Mouse (Mus musculus) heart, postnatal 10 days (tissue): Measurements from ENCODE around the gene Apoc4. TPM values are rescaled to one million over a fixed set of nuclear protein-coding genes. Genes with fewer than 3 reads are reported as not detected.

Source experiments
- DNase-seq, 2 experiments: peaks; one replicate each; pipeline ENCODE4 v3.0.0; 2021
- intact Hi-C: fragments of 180-260 bp; cut with DNase I; formaldehyde crosslinking; loops from one replicate; pipeline ENCODE4 v1.15.1; 2025
- total RNA-seq, 2 experiments: library from RNA; stranded (reverse); gene quantifications; 2 replicates each; pipeline ENCODE4 v1.2.3; 2021

Gene Apoc4
- total RNA-seq, 2 experiments from 2014 or later = not detected

DNA sequence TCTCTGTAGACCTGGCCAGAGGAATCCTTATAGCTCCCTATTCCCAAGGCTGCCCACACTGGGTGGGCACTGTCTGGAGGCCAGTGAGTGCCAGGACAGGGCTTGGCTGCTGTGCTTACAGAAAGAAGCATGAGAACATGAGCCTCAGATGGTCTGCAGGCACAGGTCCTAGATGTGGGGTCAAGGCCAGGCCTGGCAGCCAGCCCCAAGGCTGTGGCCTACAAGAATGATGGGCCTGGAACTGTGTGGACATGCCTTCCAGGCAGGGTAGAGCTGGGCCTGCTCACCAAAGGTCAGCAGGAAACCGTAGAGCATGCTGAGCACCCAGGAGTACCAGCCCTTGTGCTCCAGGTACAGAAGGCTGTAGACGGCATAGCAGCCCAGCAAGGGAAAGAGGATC is 46.7 kb downstream of the Apoc4 start:
- intact Hi-C loops = no loop called here
- no peak for DNase-seq

GRCm38 (mm10) chr7:19633855-19634254 is 47.4 kb downstream of the Apoc4 start:
- DNase-seq = no peak
- intact Hi-C loops = no loop called here

- intact Hi-C loops = no loop called here
- no peak for DNase-seq
Measured at GRCm38 (mm10) chr7:19633197-19633596, 48.1 kb downstream of the Apoc4 start.

DNA sequence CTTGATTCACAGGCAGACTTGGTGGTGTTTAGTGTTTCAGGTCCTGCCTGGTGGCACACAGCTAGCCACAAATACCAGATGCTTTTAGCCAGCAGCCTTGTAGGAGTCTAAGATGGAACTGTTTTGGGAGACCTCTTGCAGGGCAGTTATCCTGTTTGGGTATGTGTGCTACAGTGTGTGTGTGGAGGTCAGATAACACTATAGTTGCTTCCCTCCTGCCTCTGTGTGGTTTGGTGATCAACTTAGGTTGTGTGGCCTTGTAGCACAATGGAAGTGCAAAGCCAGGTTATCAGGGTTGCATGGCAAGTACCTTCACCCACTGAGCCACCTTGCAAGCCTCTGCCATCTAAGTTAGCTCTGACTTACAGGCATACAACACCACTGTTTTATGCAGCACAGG is 48.6 kb downstream of the Apoc4 start:
- intact Hi-C loops = no loop called here
- DNase-seq = no peak

DNA sequence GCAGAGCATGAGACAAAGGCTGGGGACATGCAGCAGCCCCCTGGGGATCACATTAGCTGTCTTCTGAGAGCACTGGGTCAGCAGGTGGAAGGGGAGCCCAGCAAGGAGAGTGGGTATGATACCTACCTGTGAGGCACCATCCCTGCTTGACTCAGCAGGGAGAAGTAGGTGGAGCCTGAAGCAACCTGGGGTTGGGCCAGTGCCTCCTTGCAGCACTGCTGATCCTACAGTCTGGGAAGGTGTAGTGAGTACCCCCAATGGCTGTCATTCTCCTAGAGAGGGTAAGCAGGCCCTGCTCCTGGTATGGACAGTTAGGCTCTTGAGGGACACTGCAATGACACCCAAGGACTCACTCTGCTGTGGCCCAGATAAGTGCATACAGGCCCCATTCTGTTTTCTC is 49.0 kb downstream of the Apoc4 start:
- intact Hi-C loops = no loop called here
- no peak for DNase-seq

DNA sequence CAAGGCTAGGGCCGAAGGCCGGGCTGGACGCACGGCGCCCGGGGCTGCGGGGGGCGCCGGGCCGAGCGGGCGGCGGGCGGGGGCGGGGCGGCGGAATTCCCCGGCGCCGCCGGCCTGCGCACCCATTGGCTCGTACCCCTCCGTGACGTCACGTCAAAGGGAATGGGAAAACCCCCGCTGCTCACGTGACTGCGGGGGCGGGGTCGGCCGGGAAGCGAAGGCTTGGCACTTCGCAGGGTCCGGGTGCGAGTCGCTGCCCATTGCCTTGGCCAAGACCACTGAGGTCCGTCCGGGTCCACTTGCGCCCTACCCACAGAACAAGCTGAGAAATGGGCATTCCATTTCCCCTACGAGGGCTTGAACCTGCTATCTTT is 51.9 kb downstream of the Apoc4 start, which contains the start of gene Relb:
Gene Relb, minus strand, starts transcription at position 78 of the 374 bp plus-strand sequence.
- peak; percentile 92 to 94 for DNase-seq
- intact Hi-C loops = no loop called here

DNA sequence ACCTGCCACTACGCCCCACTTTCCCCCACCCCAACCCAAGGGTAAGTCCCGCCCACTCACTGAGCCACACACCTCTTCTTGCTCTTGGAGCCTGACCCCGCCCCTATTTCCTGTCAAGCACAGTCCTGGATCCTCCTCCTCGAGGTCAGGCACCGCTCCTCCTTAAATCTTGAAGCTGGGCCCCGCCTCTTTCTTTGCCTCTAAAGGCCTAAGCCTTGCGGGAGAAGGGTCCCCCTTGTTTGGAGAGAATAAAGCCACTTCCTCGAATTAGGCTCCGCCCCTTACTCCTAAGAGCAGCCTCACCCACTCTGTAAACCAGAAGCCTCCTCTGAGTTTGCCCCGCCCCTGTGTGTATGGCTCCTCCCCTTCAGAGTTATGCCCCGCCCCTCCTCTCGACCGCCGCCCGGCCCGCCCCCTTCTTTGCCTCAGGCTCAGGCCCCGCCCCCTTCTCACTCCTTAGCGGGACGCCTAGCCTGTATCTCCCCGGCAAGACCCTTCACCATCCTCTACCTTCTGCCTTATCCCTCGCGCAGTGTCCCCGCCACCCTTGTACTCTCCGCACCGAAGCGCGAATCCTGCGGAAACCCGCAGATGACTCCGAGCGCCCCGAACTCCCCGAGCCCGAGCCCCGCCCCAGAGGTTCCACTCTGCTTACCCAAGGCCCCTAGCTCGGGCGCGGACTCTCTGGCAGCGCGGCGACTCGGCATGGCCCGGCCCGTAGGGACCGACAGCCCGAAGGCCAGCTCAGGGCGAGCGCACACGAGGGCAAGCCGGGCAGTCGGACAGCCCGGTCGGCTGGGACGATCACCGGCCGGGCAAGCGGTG is 52.5 kb downstream of the Apoc4 start:
- peak; percentile 95 to 97 for DNase-seq
- intact Hi-C loops = no loop called here

GRCm38 (mm10) chr7:19628192-19628535 is 53.1 kb downstream of the Apoc4 start:
- no peak for DNase-seq
- intact Hi-C loops = no loop called here

Other genes starting within 250 kb of the Apoc4 start
- gene Mark4, start 222.7 kb downstream of the Apoc4 start, total RNA-seq = 10 to 100 TPM; 26.6 to 26.8 TPM
- 1 to 10 TPM in 1 of 2 experiments, under 1 TPM in 1; 0.81 to 1.0 TPM for gene Exoc3l2, start 218.1 kb downstream of the Apoc4 start, total RNA-seq
- 1 to 10 TPM; 2.3 to 3.2 TPM for gene Bloc1s3, start 173.1 kb downstream of the Apoc4 start, total RNA-seq
- 10 to 100 TPM; 43.1 to 53.1 TPM for gene Trappc6a, start 173.1 kb downstream of the Apoc4 start, total RNA-seq
- not detected for gene Nkpd1, start 163.6 kb downstream of the Apoc4 start, total RNA-seq
- 10 to 100 TPM; 43.1 to 46.2 TPM for gene Ppp1r37, start 118.4 kb downstream of the Apoc4 start, total RNA-seq
- not detected for gene Zfp296, start 104.2 kb downstream of the Apoc4 start, total RNA-seq
- gene Gemin7, start 103.9 kb downstream of the Apoc4 start, total RNA-seq = 10 to 100 TPM; 54.5 to 58.0 TPM
- 10 to 100 TPM; 24.1 to 29.5 TPM for gene Clasrp, start 77.0 kb downstream of the Apoc4 start, total RNA-seq
- gene Relb, start 52.0 kb downstream of the Apoc4 start, total RNA-seq = 10 to 100 TPM in 1 of 2 experiments, 1 to 10 TPM in 1; 9.4 to 12.0 TPM
- gene Clptm1, start 16.4 kb downstream of the Apoc4 start, total RNA-seq = 100 to 1,000 TPM in 1 of 2 experiments, 10 to 100 TPM in 1; 95.2 to 102 TPM
- under 1 TPM in 1 of 2 experiments, not detected in 1; 0.60 TPM for gene Apoc2, start 3.5 kb downstream of the Apoc4 start, total RNA-seq
- gene Gm44805, start 56 bp downstream of the Apoc4 start, total RNA-seq = not detected
- gene Apoc1, start 11.2 kb upstream of the Apoc4 start, total RNA-seq = 10 to 100 TPM in 1 of 2 experiments, 1 to 10 TPM in 1; 5.2 to 14.7 TPM
- gene Apoe, start 17.7 kb upstream of the Apoc4 start, total RNA-seq = 100 to 1,000 TPM; 268 to 276 TPM
- 100 to 1,000 TPM; 129 to 131 TPM for gene Tomm40, start 34.0 kb upstream of the Apoc4 start, total RNA-seq
- 10 to 100 TPM; 43.1 to 45.2 TPM for gene Nectin2, start 69.0 kb upstream of the Apoc4 start, total RNA-seq
- gene Bcam, start 89.5 kb upstream of the Apoc4 start, total RNA-seq = 100 to 1,000 TPM; 299 to 317 TPM
- gene Cblc, start 115.3 kb upstream of the Apoc4 start, total RNA-seq = under 1 TPM in 1 of 2 experiments, not detected in 1; 0.50 TPM
- gene Bcl3, start 141.3 kb upstream of the Apoc4 start, total RNA-seq = 1 to 10 TPM; 5.6 to 5.7 TPM
- gene Gm19345, start 170.5 kb upstream of the Apoc4 start, total RNA-seq = not detected
- not detected for gene Ceacam16, start 179.8 kb upstream of the Apoc4 start, total RNA-seq
- not detected for gene Ceacam19, start 206.5 kb upstream of the Apoc4 start, total RNA-seq
- gene Pvr, start 239.7 kb upstream of the Apoc4 start, total RNA-seq = 10 to 100 TPM; 21.2 to 23.1 TPM